In the genomic region with DNA sequence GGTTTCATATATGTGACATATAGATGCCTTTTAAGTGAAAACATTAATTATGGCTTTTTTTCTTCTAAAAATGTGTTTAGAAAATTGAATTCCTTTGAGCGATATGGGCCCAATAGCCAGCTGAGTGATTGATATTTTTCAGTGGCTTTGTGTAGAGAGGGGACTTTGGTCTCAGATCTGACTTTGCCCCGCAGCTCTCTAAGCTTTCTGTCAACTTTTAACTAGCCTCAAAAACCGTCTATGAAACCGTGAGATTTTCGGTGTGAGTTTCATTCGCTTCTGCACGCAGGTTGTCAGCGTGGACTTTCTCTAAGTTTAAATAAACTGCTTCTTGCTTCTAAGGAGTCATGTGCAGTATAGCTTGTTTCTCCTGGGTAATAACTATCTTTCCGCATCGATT, we compare ENCODE assay signal across 25 mouse cellular contexts.
DNase-seq lines count a peak whose midpoint lies in the region; ATAC-seq and TF ChIP-seq lines count a peak whose summit lies in the region.
"Had no signal": no experiment of that assay in that cellular context is flagged by ENCODE, and none has a peak within 500 bp of the region (broad histone marks: within the 10 kb centered on the region; RNA-seq: fewer than 3 reads in every experiment).

No protein-coding gene starts in this region.

- no peak overlapping the region for H3K4me3 ChIP-seq in intestine, embryonic 15.5 days (replicated peaks)
- H3K4me3 ChIP-seq in intestine, postnatal 0 days (ENCODE audit: low read depth, low read length) = no peak overlapping the region
- H3K4me3 ChIP-seq in liver, adult 2 months (ENCODE audit: insufficient read depth, low read depth, low read length) = peak overlapping the region; percentile 30; the same call in 1 of the 2 replicates
- no peak overlapping the region for H3K4me3 ChIP-seq in liver, embryonic 12.5 days
- 0 out of 2 replicates have a peak overlapping the region, but pooled peaks have one; percentile 0 for H3K4me3 ChIP-seq in liver, postnatal 0 days (ENCODE audit: low read depth, low read length)
- H3K4me3 ChIP-seq: embryonic facial prominence, embryonic 12.5 days; heart, embryonic 13.5 days; hindbrain, embryonic 10.5 days; hindbrain, embryonic 15.5 days; liver, embryonic 13.5 days; megakaryocyte, embryonic 14.5 days; midbrain, embryonic 12.5 days; myocyte; neural tube, embryonic 12.5 days had no signal

- H3K9me3 ChIP-seq in intestine, embryonic 15.5 days = no peaks in the 10 kb centered on the region
- no peaks in the 10 kb centered on the region for H3K9me3 ChIP-seq in intestine, postnatal 0 days (ENCODE audit: control insufficient read depth)
- H3K9me3 ChIP-seq in liver, embryonic 12.5 days (replicated peaks) = no peaks in the 10 kb centered on the region
- H3K9me3 ChIP-seq in liver, postnatal 0 days (ENCODE audit: low read length) = no peaks in the 10 kb centered on the region
- H3K9me3 ChIP-seq: embryonic facial prominence, embryonic 12.5 days; heart, embryonic 13.5 days; hindbrain, embryonic 10.5 days; hindbrain, embryonic 15.5 days; liver, embryonic 13.5 days; midbrain, embryonic 12.5 days; neural tube, embryonic 12.5 days had no signal

- ATAC-seq in intestine, embryonic 15.5 days = peak; percentile 69; the same call in 1 of the 2 replicates
- ATAC-seq in intestine, postnatal 0 days = no peak
- no peak for ATAC-seq in liver, embryonic 12.5 days
- ATAC-seq in liver, postnatal 0 days = peak; percentile 71
- ATAC-seq: forebrain, embryonic 16.5 days; inflammation-experienced regulatory T-cells, adult 6 months had no signal

- TF ChIP-seq POLR2A in liver, adult 2 months (IDR thresholded peaks at IDR 0.05; ENCODE audit: extremely low read depth, insufficient read depth, low read length) = no peak

- TF ChIP-seq EP300 in liver, postnatal 0 days (IDR thresholded peaks at IDR 0.05; ENCODE audit: low read depth) = no peak

- 61% methylated on average over 10 of the region's 10 CpGs for WGBS in intestine, embryonic 15.5 days
- 55% methylated on average over 10 of the region's 10 CpGs for WGBS in intestine, postnatal 0 days
- WGBS in liver, adult 2 months = 29% methylated on average over 10 of the region's 10 CpGs
- 72% methylated on average over 10 of the region's 10 CpGs for WGBS in liver, embryonic 12.5 days (ENCODE audit: insufficient replicate concordance)
- WGBS in liver, postnatal 0 days (ENCODE audit: insufficient replicate concordance) = 59% methylated on average over 10 of the region's 10 CpGs

- no peak overlapping the region for H3K9ac ChIP-seq in intestine, embryonic 15.5 days
- no peak overlapping the region for H3K9ac ChIP-seq in intestine, postnatal 0 days (ENCODE audit: low read depth, low read length)
- peak overlapping the region; percentile 46 for H3K9ac ChIP-seq in liver, adult 2 months (ENCODE audit: low read depth, low read length)
- no peak overlapping the region for H3K9ac ChIP-seq in liver, embryonic 12.5 days
- no peak overlapping the region for H3K9ac ChIP-seq in liver, postnatal 0 days (replicated peaks)
- H3K9ac ChIP-seq: embryonic facial prominence, embryonic 12.5 days; heart, embryonic 13.5 days; hindbrain, embryonic 15.5 days; liver, embryonic 13.5 days; midbrain, embryonic 12.5 days; neural tube, embryonic 12.5 days had no signal

- peak; percentile 87 for DNase-seq in liver, adult 2 months (ENCODE audit: extremely low read depth, low read depth, low spot score)
- peak; percentile 24 for DNase-seq in kidney, postnatal 14 days
- DNase-seq in liver, postnatal 0 days = no peak
- DNase-seq in spleen, adult 12 weeks (ENCODE audit: low spot score) = no peak
- no peak for DNase-seq in frontal cortex, postnatal 36 days (ENCODE audit: low spot score in 2 of 2)
- DNase-seq: cerebellum, adult 8-10 months; cerebellum, postnatal 36 days; gastrocnemius, postnatal 10 days; heart, postnatal 10 days; liver, embryonic 13.5 days; lung, postnatal 36 days had no signal

- no peaks in the 10 kb centered on the region for H3K4me1 ChIP-seq in intestine, embryonic 15.5 days (replicated peaks)
- no peaks in the 10 kb centered on the region for H3K4me1 ChIP-seq in intestine, postnatal 0 days (replicated peaks; ENCODE audit: control insufficient read depth, insufficient read depth, low read length)
- peaks cover 10% of the 10 kb centered on the region for H3K4me1 ChIP-seq in liver, adult 2 months (ENCODE audit: control insufficient read depth, insufficient read depth, low read length)
- H3K4me1 ChIP-seq in liver, embryonic 12.5 days = no peaks in the 10 kb centered on the region
- H3K4me1 ChIP-seq in liver, postnatal 0 days (ENCODE audit: insufficient read depth) = peaks cover 4% of the 10 kb centered on the region
- H3K4me1 ChIP-seq: embryonic facial prominence, embryonic 12.5 days; heart, embryonic 13.5 days; hindbrain, embryonic 15.5 days; megakaryocyte, embryonic 14.5 days; midbrain, embryonic 12.5 days; neural tube, embryonic 12.5 days had no signal

- H3K4me2 ChIP-seq in intestine, embryonic 15.5 days (replicated peaks) = no peak overlapping the region
- H3K4me2 ChIP-seq in intestine, postnatal 0 days (replicated peaks; ENCODE audit: low read depth) = no peak overlapping the region
- H3K4me2 ChIP-seq in liver, embryonic 12.5 days = no peak overlapping the region
- H3K4me2 ChIP-seq in liver, postnatal 0 days (ENCODE audit: low read depth, low read length) = no peak overlapping the region
- H3K4me2 ChIP-seq: embryonic facial prominence, embryonic 12.5 days; heart, embryonic 13.5 days; hindbrain, embryonic 15.5 days; liver, embryonic 13.5 days; midbrain, embryonic 12.5 days; neural tube, embryonic 12.5 days had no signal

- H3K27me3 ChIP-seq in intestine, embryonic 15.5 days (replicated peaks) = no peaks in the 10 kb centered on the region
- H3K27me3 ChIP-seq in intestine, postnatal 0 days (replicated peaks; ENCODE audit: control insufficient read depth, insufficient read depth, low read length) = no peaks in the 10 kb centered on the region
- no peaks in the 10 kb centered on the region for H3K27me3 ChIP-seq in liver, adult 2 months (ENCODE audit: control insufficient read depth, insufficient read depth, low read length)
- H3K27me3 ChIP-seq in liver, embryonic 12.5 days (replicated peaks) = no peaks in the 10 kb centered on the region
- no peaks in the 10 kb centered on the region for H3K27me3 ChIP-seq in liver, postnatal 0 days (ENCODE audit: insufficient read depth, low read length)
- H3K27me3 ChIP-seq: embryonic facial prominence, embryonic 12.5 days; heart, embryonic 13.5 days; hindbrain, embryonic 15.5 days; liver, embryonic 13.5 days; megakaryocyte, embryonic 14.5 days; midbrain, embryonic 12.5 days; neural tube, embryonic 12.5 days had no signal

- no peak for TF ChIP-seq CTCF in intestine, postnatal 0 days (IDR thresholded peaks at IDR 0.05; ENCODE audit: low read depth)
- TF ChIP-seq CTCF in liver, adult 2 months (IDR thresholded peaks at IDR 0.05; ENCODE audit: low read depth, low read length) = no peak
- no peak for TF ChIP-seq CTCF in liver, postnatal 0 days (IDR thresholded peaks at IDR 0.05; ENCODE audit: low read depth)

- H3K36me3 ChIP-seq in intestine, embryonic 15.5 days = no peaks in the 10 kb centered on the region
- no peaks in the 10 kb centered on the region for H3K36me3 ChIP-seq in intestine, postnatal 0 days (ENCODE audit: control insufficient read depth, insufficient read depth)
- H3K36me3 ChIP-seq in liver, adult 2 months (ENCODE audit: control insufficient read depth, insufficient read depth, low read length) = no peaks in the 10 kb centered on the region
- H3K36me3 ChIP-seq in liver, embryonic 12.5 days = no peaks in the 10 kb centered on the region
- no peaks in the 10 kb centered on the region for H3K36me3 ChIP-seq in liver, postnatal 0 days (replicated peaks; ENCODE audit: insufficient read depth, low read length)
- H3K36me3 ChIP-seq: embryonic facial prominence, embryonic 12.5 days; G1E; heart, embryonic 13.5 days; hindbrain, embryonic 10.5 days; hindbrain, embryonic 15.5 days; liver, embryonic 13.5 days; midbrain, embryonic 12.5 days; neural tube, embryonic 12.5 days had no signal

- H3K27ac ChIP-seq in intestine, embryonic 15.5 days = no peak overlapping the region
- no peak overlapping the region for H3K27ac ChIP-seq in intestine, postnatal 0 days (ENCODE audit: low read depth, low read length)
- peak overlapping the region; percentile 63 for H3K27ac ChIP-seq in liver, adult 2 months (replicated peaks; ENCODE audit: insufficient read depth, low read depth, low read length)
- H3K27ac ChIP-seq in liver, embryonic 12.5 days = no peak overlapping the region
- 0 out of 2 replicates have a peak overlapping the region, but pooled peaks have one; percentile 0 for H3K27ac ChIP-seq in liver, postnatal 0 days (ENCODE audit: low read depth)
- H3K27ac ChIP-seq: embryonic facial prominence, embryonic 12.5 days; heart, embryonic 13.5 days; hindbrain, embryonic 10.5 days; hindbrain, embryonic 15.5 days; midbrain, embryonic 12.5 days; neural tube, embryonic 12.5 days had no signal

- H3K79me2 ChIP-seq in liver, adult 2 months (ENCODE audit: control insufficient read depth, insufficient read depth, low read length) = no peaks in the 10 kb centered on the region

Comparison
In these comparisons a context has a peak if more than half of its experiments do, and no peak if none do; other contexts are left out.
1. ATAC-seq: peak in intestine, embryonic 15.5 days (single experiment) and liver, postnatal 0 days (single experiment); none in intestine, postnatal 0 days (single experiment) and liver, embryonic 12.5 days (single experiment).
2. H3K27ac ChIP-seq: peak in liver, adult 2 months (single experiment) and liver, postnatal 0 days (single experiment); none in intestine, embryonic 15.5 days (single experiment), intestine, postnatal 0 days (single experiment) and liver, embryonic 12.5 days (single experiment).
3. H3K4me3 ChIP-seq: peak in liver, adult 2 months (single experiment) and liver, postnatal 0 days (single experiment); none in intestine, embryonic 15.5 days (single experiment), intestine, postnatal 0 days (single experiment) and liver, embryonic 12.5 days (single experiment).
4. DNase-seq: peak in liver, adult 2 months (single experiment) and kidney, postnatal 14 days (single experiment); none in liver, postnatal 0 days (single experiment), spleen, adult 12 weeks (single experiment) and frontal cortex, postnatal 36 days (0 of 2).